Mouse (Mus musculus): ENCODE data around the gene Epor.

DNA sequence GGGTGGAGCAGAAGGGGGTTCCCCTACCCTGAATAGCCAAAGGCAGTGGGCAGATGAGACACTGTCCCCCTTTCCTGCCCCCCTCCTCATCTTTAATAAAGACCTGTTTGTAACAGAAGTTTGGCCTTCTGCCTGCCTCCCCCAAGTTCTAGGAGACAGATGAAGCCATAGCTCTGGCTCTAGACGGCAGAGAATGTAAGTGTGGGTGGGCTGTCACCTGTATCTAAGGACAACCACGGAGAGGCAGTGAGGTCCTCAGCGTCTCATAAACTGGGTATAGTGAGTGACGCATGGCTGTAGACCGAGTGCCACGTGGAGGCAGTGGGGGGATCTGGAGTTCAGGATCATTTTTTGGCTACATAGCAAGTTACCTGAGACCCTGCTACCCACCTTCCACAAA, 14.5 kb downstream of the Epor start:
- no peak for TF ChIP-seq POLR2A (IDR thresholded peaks at IDR 0.05; ENCODE audit: extremely low read depth, insufficient read depth, low read length)
- TF ChIP-seq CTCF (IDR thresholded peaks at IDR 0.05; ENCODE audit: low read depth, low read length) = no peak

Measured in liver, adult 2 months (tissue).